Mouse (Mus musculus): ENCODE data around the gene Mettl7b.

Gene Mettl7b

GRCm38 (mm10) chr10:128919203-128919631 is 41.6 kb downstream of the Mettl7b start:
- no peak for DNase-seq (ENCODE audit: low spot score in 2 of 2)

GRCm38 (mm10) chr10:128918246-128918645 is 42.5 kb downstream of the Mettl7b start:
- no peak for DNase-seq (ENCODE audit: low spot score in 2 of 2)

GRCm38 (mm10) chr10:128917400-128917799 is 43.4 kb downstream of the Mettl7b start:
- DNase-seq (ENCODE audit: low spot score in 2 of 2): no peak

GRCm38 (mm10) chr10:128916665-128917064 is 44.1 kb downstream of the Mettl7b start:
- DNase-seq (ENCODE audit: low spot score in 2 of 2): no peak

GRCm38 (mm10) chr10:128915550-128915949 is 45.2 kb downstream of the Mettl7b start:
- DNase-seq (ENCODE audit: low spot score in 2 of 2): no peak

- no peak for DNase-seq (ENCODE audit: low spot score in 2 of 2)
Measured at GRCm38 (mm10) chr10:128913696-128914095, 47.1 kb downstream of the Mettl7b start.

GRCm38 (mm10) chr10:128913219-128913618 is 47.6 kb downstream of the Mettl7b start:
- peak; percentile 69 to 73 for DNase-seq (ENCODE audit: low spot score in 2 of 2)

- no peak for DNase-seq (ENCODE audit: low spot score in 2 of 2)
Measured at GRCm38 (mm10) chr10:128912791-128913190, 48.0 kb downstream of the Mettl7b start.

- DNase-seq (ENCODE audit: low spot score in 2 of 2): no peak
Measured at GRCm38 (mm10) chr10:128912268-128912667, 48.5 kb downstream of the Mettl7b start.

GRCm38 (mm10) chr10:128911430-128911829 is 49.4 kb downstream of the Mettl7b start:
- DNase-seq (ENCODE audit: low spot score in 2 of 2): no peak

- DNase-seq (ENCODE audit: low spot score in 2 of 2): peak in 1 of 2 experiments; percentile 55
Measured at GRCm38 (mm10) chr10:128910066-128910841, 50.5 kb downstream of the Mettl7b start.

GRCm38 (mm10) chr10:128909567-128910028 is 51.2 kb downstream of the Mettl7b start:
- peak; percentile 77 to 87 for DNase-seq (ENCODE audit: low spot score in 2 of 2)

GRCm38 (mm10) chr10:128908778-128909448 is 51.9 kb downstream of the Mettl7b start:
- DNase-seq (ENCODE audit: low spot score in 2 of 2): no peak

All from urinary bladder, adult 18-20 months (tissue).